Mouse (Mus musculus): ENCODE measurements around the gene Slc16a1. TPM values are rescaled to one million over a fixed set of nuclear protein-coding genes. Genes with fewer than 3 reads are reported as not detected.

Gene Slc16a1
- polyA plus RNA-seq, 1 experiment from 2014 or later, result 17.8 TPM

Other genes with a start within 250 kb of the Slc16a1 start
- 29.5 and 34.0 TPM in 2 replicates for gene Lrig2, start 126.8 kb upstream of the Slc16a1 start, polyA plus RNA-seq (2015; fragmentation: Nextera tagmentation; extraction: Ambion mirVana)
- gene Ppm1j, start 142.4 kb downstream of the Slc16a1 start, polyA plus RNA-seq (2015; fragmentation: Nextera tagmentation; extraction: Ambion mirVana), result 1.8 and 2.3 TPM in 2 replicates
- gene Fam19a3, start 143.2 kb downstream of the Slc16a1 start, polyA plus RNA-seq (2015; fragmentation: Nextera tagmentation; extraction: Ambion mirVana), result 0.16 and 0.17 TPM in 2 replicates
- gene Rhoc, start 149.7 kb downstream of the Slc16a1 start, polyA plus RNA-seq (2015; fragmentation: Nextera tagmentation; extraction: Ambion mirVana), result 41.1 and 47.7 TPM in 2 replicates
- gene Mov10, start 179.9 kb downstream of the Slc16a1 start, polyA plus RNA-seq (2015; fragmentation: Nextera tagmentation; extraction: Ambion mirVana), result 7.5 and 8.7 TPM in 2 replicates
- 37.4 and 42.8 TPM in 2 replicates for gene St7l, start 225.3 kb downstream of the Slc16a1 start, polyA plus RNA-seq (2015; fragmentation: Nextera tagmentation; extraction: Ambion mirVana)
- 169 and 183 TPM in 2 replicates for gene Capza1, start 225.8 kb downstream of the Slc16a1 start, polyA plus RNA-seq (2015; fragmentation: Nextera tagmentation; extraction: Ambion mirVana)

All from forebrain, embryonic 16.5 days (tissue).